Mouse (Mus musculus) effector memory CD4-positive, alpha-beta T cell, adult 7 months (primary cell): ENCODE results near the gene Ubqlnl. TPM values are rescaled to one million over a fixed set of nuclear protein-coding genes. Genes with fewer than 3 reads are reported as not detected.

Experiments used
- polyA plus RNA-seq: library from polyadenylated mRNA; unstranded; fragments of 100-300 nt; shearing (Covaris generic); gene quantifications from one replicate; pipeline ENCODE4 v1.2.1, GENCODE M21; 2017

Gene Ubqlnl
- polyA plus RNA-seq, result not detected

GRCm38 (mm10) chr7:104150456-104150855 lies at the start of gene Ubqlnl:
Gene Ubqlnl, minus strand, starts transcription at chr7:104150556.

GRCm38 (mm10) chr7:104195885-104196284 lies 45.5 kb upstream of the Ubqlnl start, which contains the start of gene Olfr649:
Gene Olfr649, minus strand, starts transcription at chr7:104195985.

GRCm38 (mm10) chr7:104183292-104183691 lies 32.9 kb upstream of the Ubqlnl start, which contains the start of gene Olfr648:
Gene Olfr648, minus strand, starts transcription at chr7:104183392.

DNA sequence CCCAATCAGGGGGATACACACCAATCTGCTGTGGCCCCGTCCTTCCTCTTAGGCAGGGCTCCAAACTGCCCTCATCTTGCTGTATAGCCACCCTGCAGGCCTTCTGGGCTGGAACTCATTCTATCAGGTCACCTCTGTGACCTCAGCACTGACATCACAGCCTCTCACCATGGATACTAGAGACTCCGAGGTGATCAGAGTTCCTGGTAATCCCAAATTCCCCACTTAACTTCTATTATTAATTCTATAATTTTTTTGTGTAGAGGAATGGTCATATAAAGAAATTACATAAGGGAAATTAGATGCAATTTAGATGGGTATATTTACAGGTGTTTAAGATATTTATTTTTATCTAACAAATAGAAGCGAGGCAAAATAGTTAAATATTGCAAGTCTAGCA lies 7.2 kb downstream of the Ubqlnl start, which contains the start of gene Ubqln3:
Gene Ubqln3, minus strand, starts transcription at position 101 of the 400 bp plus-strand sequence.

GRCm38 (mm10) chr7:104137305-104137704 lies 13.1 kb downstream of the Ubqlnl start, which contains the start of gene Olfr643:
Gene Olfr643, minus strand, starts transcription at chr7:104137405.

DNA sequence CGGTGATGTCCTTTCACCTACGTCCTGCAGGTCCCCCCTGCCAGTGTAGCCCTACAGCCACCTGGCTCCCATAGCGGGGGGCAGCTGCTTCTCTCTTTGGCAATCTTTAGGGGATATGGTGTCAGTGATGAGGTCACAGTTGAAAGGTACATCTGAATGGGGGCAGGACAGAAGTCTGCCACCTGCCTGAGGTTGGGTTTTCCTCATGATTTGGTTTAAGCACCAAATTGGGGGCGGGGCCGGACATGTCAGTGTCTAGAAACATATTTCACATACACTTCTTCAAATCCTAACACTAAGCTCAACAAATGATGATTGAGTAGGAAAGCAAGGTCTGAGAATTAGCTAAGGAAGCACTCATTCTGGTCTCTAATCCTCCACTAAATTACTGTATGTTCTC lies 20.6 kb downstream of the Ubqlnl start, which contains the start of gene Ubqln5:
Gene Ubqln5, minus strand, starts transcription at position 101 of the 400 bp plus-strand sequence.

GRCm38 (mm10) chr7:104104757-104104972 lies 45.7 kb downstream of the Ubqlnl start, which contains the start of gene Olfr646:
Gene Olfr646, plus strand, starts transcription at chr7:104104873.

Other genes starting within 250 kb of the Ubqlnl start
- gene Olfr65, start 247.1 kb downstream of the Ubqlnl start, polyA plus RNA-seq, result not detected
- not detected for gene Olfr631, start 221.7 kb downstream of the Ubqlnl start, polyA plus RNA-seq
- gene Olfr632, start 216.2 kb downstream of the Ubqlnl start, polyA plus RNA-seq, result 0.43 TPM
- gene Olfr633, start 206.1 kb downstream of the Ubqlnl start, polyA plus RNA-seq, result not detected
- gene Olfr635, start 179.4 kb downstream of the Ubqlnl start, polyA plus RNA-seq, result 0.09 TPM
- not detected for gene Olfr638, start 151.8 kb downstream of the Ubqlnl start, polyA plus RNA-seq
- gene Olfr639, start 133.3 kb downstream of the Ubqlnl start, polyA plus RNA-seq, result not detected
- gene Olfr640, start 125.0 kb downstream of the Ubqlnl start, polyA plus RNA-seq, result not detected
- not detected for gene Olfr641, start 115.1 kb downstream of the Ubqlnl start, polyA plus RNA-seq
- gene Olfr642, start 97.9 kb downstream of the Ubqlnl start, polyA plus RNA-seq, result not detected
- 0.72 TPM for gene 4930516K23Rik, start 89.1 kb downstream of the Ubqlnl start, polyA plus RNA-seq
- gene Olfr644, start 78.7 kb downstream of the Ubqlnl start, polyA plus RNA-seq, result not detected
- gene Olfr645, start 65.1 kb downstream of the Ubqlnl start, polyA plus RNA-seq, result not detected
- 0.96 TPM for gene Olfr646, start 45.7 kb downstream of the Ubqlnl start, polyA plus RNA-seq
- gene Ubqln5, start 20.7 kb downstream of the Ubqlnl start, polyA plus RNA-seq, result not detected
- not detected for gene Olfr643, start 13.2 kb downstream of the Ubqlnl start, polyA plus RNA-seq
- gene Ubqln3, start 7.3 kb downstream of the Ubqlnl start, polyA plus RNA-seq, result not detected
- not detected for gene Olfm5, start 14.3 kb upstream of the Ubqlnl start, polyA plus RNA-seq
- not detected for gene Olfr648, start 32.8 kb upstream of the Ubqlnl start, polyA plus RNA-seq
- gene Olfr649, start 45.4 kb upstream of the Ubqlnl start, polyA plus RNA-seq, result not detected
- gene Trim6, start 68.2 kb upstream of the Ubqlnl start, polyA plus RNA-seq, result 2.3 TPM
- gene Trim34a, start 93.9 kb upstream of the Ubqlnl start, polyA plus RNA-seq, result 33.2 TPM
- gene Trim5, start 137.5 kb upstream of the Ubqlnl start, polyA plus RNA-seq, result 20.3 TPM
- gene Trim12a, start 164.9 kb upstream of the Ubqlnl start, polyA plus RNA-seq, result 118 TPM
- gene Trim34b, start 178.9 kb upstream of the Ubqlnl start, polyA plus RNA-seq, result 0.68 TPM
- gene Trim12c, start 202.8 kb upstream of the Ubqlnl start, polyA plus RNA-seq, result 10.2 TPM
- 0.46 TPM for gene Trim30b, start 219.3 kb upstream of the Ubqlnl start, polyA plus RNA-seq